Mouse (Mus musculus) spleen, adult 2 months (tissue): ENCODE data around the gene Reln. TPM values are rescaled to one million over a fixed set of nuclear protein-coding genes. Genes with fewer than 3 reads are reported as not detected.

Experiments used
- DNase-seq, 2 experiments: peaks; one replicate each; pipeline versions ENCODE4 v3.0.0 to v3.0.0-alpha.2; 2012 to 2021; ENCODE audit warnings: low spot score in 2 of 2, low read depth in 1 of 2
- H3K27ac ChIP-seq: fragments of 200-500 bp; 2 replicates; pipeline ENCODE4 v1.5.1; 2012; ENCODE audit warnings: low read length, inconsistent platforms; ENCODE audit not compliant: insufficient read depth
- H3K27me3 ChIP-seq: fragments of 200-500 bp; 2 replicates; pipeline ENCODE4 v1.6.1; 2012; ENCODE audit warnings: mild to moderate bottlenecking, moderate library complexity, low read length, inconsistent platforms; ENCODE audit not compliant: control insufficient read depth, insufficient read depth
- H3K36me3 ChIP-seq: fragments of 200-500 bp; 2 replicates; pipeline ENCODE4 v1.6.1; 2012; ENCODE audit warnings: mild to moderate bottlenecking, low read length, inconsistent platforms; ENCODE audit not compliant: control insufficient read depth, insufficient read depth
- H3K4me1 ChIP-seq: fragments of 200-500 bp; 2 replicates; pipeline ENCODE4 v1.6.1; 2011; ENCODE audit warnings: inconsistent platforms; ENCODE audit not compliant: control insufficient read depth, insufficient read depth, insufficient read length
- H3K4me3 ChIP-seq: fragments of 200-500 bp; 2 replicates; pipeline ENCODE4 v1.5.1; 2011; ENCODE audit warnings: mild to moderate bottlenecking, inconsistent platforms; ENCODE audit not compliant: insufficient read depth, insufficient read length; ENCODE audit errors: extremely low read depth
- CTCF ChIP-seq: fragments of 200-500 bp; IDR thresholded peaks from 2 replicates; pipeline ENCODE4 v1.5.1; 2011; ENCODE audit warnings: mild to moderate bottlenecking, inconsistent platforms; ENCODE audit not compliant: insufficient read depth, insufficient read length, insufficient replicate concordance; ENCODE audit errors: extremely low read depth
- POLR2A ChIP-seq: fragments of 200-500 bp; IDR thresholded peaks from 2 replicates; pipeline ENCODE4 v1.6.1; 2011; ENCODE audit warnings: low read depth, low read length, inconsistent platforms
- whole genome bisulfite sequencing: fragments of 180-500 bp; shearing (Covaris S2); methylation state at CpG from one replicate; pipeline ENCODE4 v1.1.7; 2018; 5-methylcytosine and 5-hydroxymethylcytosine counted together
- polyA plus RNA-seq: library from polyadenylated mRNA; depleted of rRNA; stranded (reverse); fragments of >200 nt; gene quantifications from 2 replicates; pipeline ENCODE4 v1.2.3, GENCODE M21; 2012

Reln gene
- polyA plus RNA-seq, 1 experiment, result 3.8 TPM

DNA sequence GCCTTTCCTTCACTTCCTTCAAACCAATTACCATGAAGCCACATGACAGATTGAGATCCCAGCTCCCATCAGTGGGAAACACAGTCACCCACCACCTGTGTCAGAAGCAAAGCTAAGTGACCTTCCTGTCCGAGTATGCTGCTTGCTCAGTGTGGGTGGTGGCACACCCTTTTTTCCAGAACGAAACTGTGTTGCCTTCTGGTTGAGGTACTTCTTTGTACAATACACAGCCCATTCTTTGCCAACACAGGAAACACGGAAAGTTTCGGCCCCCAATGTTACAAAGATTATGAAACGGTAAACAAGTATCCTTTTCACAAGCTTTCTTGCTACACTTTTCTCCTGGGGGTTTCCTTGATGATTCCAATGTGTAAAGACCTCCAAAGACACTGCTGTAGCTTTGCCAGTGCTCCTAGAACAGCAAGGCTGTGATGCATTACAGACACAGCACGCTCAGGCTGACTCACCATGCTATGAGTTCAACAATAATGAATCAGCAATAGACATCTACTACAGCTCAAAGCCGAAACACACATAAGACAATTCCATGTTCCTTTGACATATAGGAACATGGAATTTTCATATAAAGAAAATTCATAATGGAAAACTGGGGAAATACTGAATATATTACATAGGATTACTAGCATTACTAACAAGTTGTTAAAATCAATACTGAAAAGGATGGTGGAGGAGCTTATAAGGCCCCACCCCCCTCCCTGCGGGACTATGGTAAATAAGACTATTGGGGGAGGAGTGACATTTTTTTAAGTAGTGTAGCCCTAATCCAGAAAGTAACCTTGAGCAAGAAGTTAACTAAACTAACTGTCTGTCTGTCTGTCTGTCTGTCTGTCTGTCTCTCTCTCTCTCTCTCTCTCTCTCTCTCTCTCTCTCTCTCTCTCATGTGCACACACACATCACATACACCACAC lies 15.8 kb downstream of the Reln start:
- 78% methylated on average over 8 of the region's 8 CpGs for WGBS
- H3K27ac ChIP-seq, result no peak overlapping the region
- no peaks in the 10 kb centered on the region for H3K4me1 ChIP-seq
- H3K4me3 ChIP-seq, result no peak overlapping the region
- DNase-seq, result no peak
- no peaks in the 10 kb centered on the region for H3K36me3 ChIP-seq
- no peaks in the 10 kb centered on the region for H3K27me3 ChIP-seq
- TF ChIP-seq POLR2A (no peak), CTCF (no peak)

DNA sequence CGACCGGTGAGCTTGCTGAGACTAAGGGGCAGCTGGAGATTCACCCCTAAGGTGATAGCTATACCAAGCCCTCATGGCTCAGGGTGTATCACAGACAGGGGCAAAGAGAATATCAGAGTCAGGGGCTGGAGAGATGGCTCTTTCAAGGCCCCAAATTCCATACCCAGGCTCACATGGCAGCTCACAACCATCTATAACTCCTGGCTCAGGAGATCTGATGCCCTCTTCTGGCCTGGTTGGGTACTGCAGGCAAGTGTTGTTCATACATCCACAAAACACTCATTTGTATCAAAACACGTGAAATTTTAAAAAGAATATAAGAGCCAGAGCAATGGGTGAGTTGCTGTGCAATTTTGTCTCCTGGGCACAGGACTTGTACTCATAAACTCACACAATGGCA lies 17.3 kb downstream of the Reln start:
- no peaks in the 10 kb centered on the region for H3K36me3 ChIP-seq
- H3K27ac ChIP-seq, result no peak overlapping the region
- DNase-seq, result no peak
- no peaks in the 10 kb centered on the region for H3K27me3 ChIP-seq
- TF ChIP-seq CTCF (peak; percentile 11; the same call in 1 of the 2 replicates), POLR2A (no peak)
- no peaks in the 10 kb centered on the region for H3K4me1 ChIP-seq
- WGBS, result 82% methylated on average over 3 of the region's 3 CpGs
- H3K4me3 ChIP-seq, result no peak overlapping the region

DNA sequence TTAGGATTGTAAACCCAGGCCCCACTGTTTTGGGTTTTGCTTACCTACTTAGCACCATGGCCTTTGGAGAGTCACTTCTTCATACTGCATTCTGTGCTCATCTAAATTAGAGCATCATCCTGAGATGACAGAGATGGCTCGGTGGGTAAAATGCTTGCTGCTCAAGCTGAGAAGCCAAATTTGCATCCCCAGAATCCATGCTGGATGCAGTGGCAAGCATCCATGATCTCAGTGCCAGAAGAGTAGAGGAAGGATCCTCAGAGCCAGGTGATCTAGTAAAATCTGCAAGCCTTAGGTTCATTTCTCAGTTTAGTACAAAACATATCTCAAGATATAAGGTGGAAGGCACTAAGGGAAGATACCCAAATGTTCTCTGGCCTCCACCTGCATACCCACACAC lies 20.7 kb downstream of the Reln start:
- WGBS, result 90% methylated on average over 1 of the region's 1 CpGs
- DNase-seq, result no peak

DNA sequence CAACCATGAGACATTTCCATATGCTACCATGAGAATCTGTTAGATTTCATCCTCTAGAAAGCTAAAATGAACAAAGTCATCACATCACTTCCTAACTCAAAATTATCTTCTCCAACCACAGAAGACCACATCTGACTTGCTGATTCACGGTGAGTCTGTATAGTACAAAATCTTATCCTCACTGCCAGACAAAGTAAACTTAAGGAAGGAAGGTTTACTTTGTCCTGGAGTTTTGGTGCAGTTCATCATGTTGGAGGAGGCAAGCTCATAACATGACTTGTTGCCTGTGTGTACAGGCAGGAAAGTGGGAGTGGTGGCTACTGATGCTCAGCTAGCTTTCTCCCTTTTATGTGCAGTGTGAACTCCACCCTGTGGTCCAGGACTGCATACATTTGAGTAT lies 26.7 kb downstream of the Reln start:
- H3K27me3 ChIP-seq, result no peaks in the 10 kb centered on the region
- WGBS, result 77% methylated on average over 1 of the region's 1 CpGs
- TF ChIP-seq CTCF, result no peak
- no peak for TF ChIP-seq POLR2A
- no peak for DNase-seq
- no peaks in the 10 kb centered on the region for H3K4me1 ChIP-seq
- H3K4me3 ChIP-seq, result no peak overlapping the region
- no peaks in the 10 kb centered on the region for H3K36me3 ChIP-seq
- H3K27ac ChIP-seq, result no peak overlapping the region

More for the DNA sequence above, 20.7 kb downstream of the Reln start:
- Histone ChIP-seq H3K36me3 (no peaks in the 10 kb centered on the region), H3K27me3 (no peaks in the 10 kb centered on the region), H3K4me3 (no peak overlapping the region), H3K27ac (no peak overlapping the region), H3K4me1 (no peaks in the 10 kb centered on the region)
- no peak for TF ChIP-seq POLR2A
- TF ChIP-seq CTCF, result no peak

DNA sequence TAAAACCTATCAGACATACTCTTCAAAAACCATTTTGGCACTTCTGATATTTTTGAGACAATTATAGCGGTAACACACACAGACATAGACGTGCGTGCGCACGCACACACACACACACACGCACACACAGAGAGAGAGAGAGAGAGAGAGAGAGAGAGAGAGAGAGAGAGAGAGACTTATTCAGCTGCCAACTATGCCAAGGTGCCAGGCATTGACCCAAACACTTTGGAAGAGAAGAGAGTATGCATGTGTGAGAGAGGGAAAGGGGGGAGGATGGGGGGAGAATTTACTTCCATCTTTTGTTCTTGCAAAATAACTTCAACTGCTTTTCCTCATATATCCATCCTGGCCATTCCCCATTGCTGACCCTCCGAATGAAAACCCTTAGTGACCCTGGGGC lies 28.0 kb downstream of the Reln start:
- TF ChIP-seq POLR2A, result no peak
- no peak for TF ChIP-seq CTCF
- Histone ChIP-seq H3K27ac (no peak overlapping the region), H3K4me3 (no peak overlapping the region), H3K4me1 (no peaks in the 10 kb centered on the region), H3K27me3 (no peaks in the 10 kb centered on the region), H3K36me3 (no peaks in the 10 kb centered on the region)
- 93% methylated on average over 7 of the region's 7 CpGs for WGBS
- no peak for DNase-seq

DNA sequence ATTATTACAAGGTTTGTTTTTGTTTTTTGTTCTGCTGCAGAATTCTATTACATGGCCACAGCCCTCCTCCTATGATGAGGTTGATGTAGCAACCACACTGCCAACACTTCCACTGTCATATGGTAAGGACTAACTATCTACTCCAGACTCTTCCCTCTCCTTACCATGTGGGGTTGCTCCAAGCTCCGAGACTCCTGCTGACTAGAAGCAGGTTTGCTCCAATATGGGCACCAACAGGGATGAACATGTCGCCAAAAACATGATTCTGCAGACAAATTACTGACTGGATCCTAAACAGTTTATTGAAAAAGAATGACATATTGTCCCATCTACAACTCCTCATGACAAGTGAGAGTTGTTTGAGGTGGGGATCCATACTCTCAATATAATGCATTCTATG lies 28.5 kb downstream of the Reln start:
- WGBS, result 76% methylated on average over 2 of the region's 2 CpGs
- H3K36me3 ChIP-seq, result no peaks in the 10 kb centered on the region
- no peak overlapping the region for H3K4me3 ChIP-seq
- no peak for DNase-seq
- TF ChIP-seq CTCF, result no peak
- TF ChIP-seq POLR2A, result no peak
- no peak overlapping the region for H3K27ac ChIP-seq
- no peaks in the 10 kb centered on the region for H3K27me3 ChIP-seq
- no peaks in the 10 kb centered on the region for H3K4me1 ChIP-seq

DNA sequence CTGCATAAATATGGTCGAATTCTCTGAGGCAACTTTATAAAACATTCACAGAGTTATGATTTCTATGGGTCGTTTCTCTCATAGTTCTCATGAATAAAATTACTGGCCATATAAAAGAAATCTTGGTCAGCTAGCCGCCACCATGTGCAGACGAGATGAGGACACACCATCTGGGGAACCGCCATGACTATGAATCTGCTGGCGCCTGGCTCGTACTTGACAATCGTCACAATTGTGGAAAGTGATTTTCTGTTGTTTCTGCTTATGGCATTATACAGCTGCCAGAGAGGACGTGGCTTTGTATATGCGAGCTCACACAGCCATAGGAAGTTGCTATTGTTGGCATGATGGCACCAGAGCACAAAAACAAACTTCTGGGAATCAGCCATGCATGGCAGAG lies 31.5 kb downstream of the Reln start:
- Histone ChIP-seq H3K27me3 (no peaks in the 10 kb centered on the region), H3K4me1 (no peaks in the 10 kb centered on the region), H3K4me3 (no peak overlapping the region), H3K27ac (no peak overlapping the region), H3K36me3 (no peaks in the 10 kb centered on the region)
- no peak for DNase-seq
- 83% methylated on average over 10 of the region's 10 CpGs for WGBS
- TF ChIP-seq POLR2A (no peak), CTCF (no peak)
